Mouse (Mus musculus) cerebral cortex, adult 2 months (tissue): ENCODE results near the gene Tex9.

Experiments used
- WGBS: fragments of 180-500 bp; shearing (Covaris S2); methylation state at CpG from one replicate; pipeline ENCODE4 v1.1.7; 2018; 5-methylcytosine and 5-hydroxymethylcytosine counted together

Tex9 gene

GRCm38 (mm10) chr9:72468616-72469015 lies 23.4 kb downstream of the Tex9 start:
- WGBS = 84% methylated on average over 10 of the region's 10 CpGs

GRCm38 (mm10) chr9:72467551-72468407 lies 24.2 kb downstream of the Tex9 start:
- WGBS = 63% methylated on average over 11 of the region's 11 CpGs

DNA sequence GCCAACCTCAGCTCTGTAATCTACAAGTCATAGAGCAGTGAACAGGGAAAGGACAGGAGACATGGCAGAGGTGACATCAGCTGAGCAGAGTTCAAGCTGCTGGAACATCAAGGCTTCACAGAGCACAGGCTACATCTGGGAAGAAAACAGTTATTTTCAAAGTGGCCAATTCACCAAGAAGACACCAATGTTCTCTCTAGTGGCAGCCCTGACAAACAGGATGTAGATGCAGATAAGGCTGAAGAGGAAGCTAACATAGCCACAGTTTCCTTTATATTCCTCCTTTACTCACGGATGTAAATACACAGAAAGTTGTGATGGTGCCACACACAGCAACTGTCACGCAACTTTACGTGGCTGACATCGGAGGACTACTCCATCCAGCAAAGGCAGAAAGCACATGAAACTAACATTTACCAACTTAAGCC lies 26.2 kb downstream of the Tex9 start:
- 80% methylated on average over 4 of the region's 4 CpGs for WGBS

DNA sequence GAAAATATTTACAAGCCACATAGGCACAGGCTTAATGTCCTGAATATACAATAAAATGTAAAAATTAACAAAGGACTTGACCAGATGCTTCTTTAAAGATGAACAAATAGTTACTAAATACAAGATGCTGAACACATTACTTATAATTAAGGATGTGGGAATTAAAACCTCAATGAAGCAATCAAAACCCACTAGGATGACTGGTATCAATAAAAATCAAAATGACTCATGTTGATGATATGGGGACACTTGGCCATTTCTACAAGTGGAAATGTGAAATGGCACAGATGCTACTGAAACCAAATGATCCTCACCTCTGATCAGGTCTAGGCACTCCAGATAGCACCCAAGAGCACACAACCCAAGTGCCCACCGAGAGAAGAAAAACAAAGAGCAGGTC lies 27.2 kb downstream of the Tex9 start:
- WGBS = 92% methylated on average over 1 of the region's 1 CpGs

DNA sequence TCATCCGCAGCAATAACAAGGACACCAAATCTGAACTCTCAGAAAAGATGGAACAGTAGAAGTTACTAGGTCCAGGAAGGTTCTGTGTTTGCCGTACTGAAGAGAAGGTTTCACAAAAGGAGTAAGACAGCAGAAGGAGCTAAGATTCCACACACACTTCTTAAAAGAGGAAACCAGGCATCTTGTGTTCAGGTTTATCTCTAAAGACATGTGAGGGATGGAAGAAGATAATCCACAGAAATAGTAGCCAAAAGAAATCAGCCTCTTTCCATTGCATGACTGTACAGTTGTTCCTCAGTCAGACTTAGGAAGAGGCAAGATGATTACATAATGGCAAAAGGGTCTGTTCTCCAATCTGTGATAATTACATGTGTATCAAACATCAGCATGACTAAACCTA lies 29.6 kb downstream of the Tex9 start:
- WGBS = 96% methylated on average over 2 of the region's 2 CpGs

DNA sequence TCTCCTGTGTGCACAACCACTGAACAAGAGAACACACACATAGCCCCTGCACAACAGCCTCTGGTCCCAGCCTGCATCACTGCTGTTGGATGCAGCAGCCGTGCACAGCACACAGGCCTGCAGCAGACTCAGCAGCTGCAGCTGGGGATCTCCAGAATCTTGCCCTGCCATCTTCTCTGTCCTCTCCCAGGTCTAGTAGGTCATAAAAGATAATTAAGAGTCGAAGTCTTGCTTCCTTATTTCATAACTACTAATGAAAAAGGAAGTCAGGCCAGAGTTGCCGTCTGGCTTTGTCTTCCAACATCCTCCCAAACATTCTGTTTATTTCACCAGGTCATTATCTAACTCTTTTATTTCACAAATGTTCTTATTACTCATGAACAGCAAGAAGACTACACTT lies 31.2 kb downstream of the Tex9 start:
- WGBS = 85% methylated on average over 3 of the region's 3 CpGs

GRCm38 (mm10) chr9:72459703-72460102 lies 32.3 kb downstream of the Tex9 start:
- WGBS = 54% methylated on average over 3 of the region's 3 CpGs

DNA sequence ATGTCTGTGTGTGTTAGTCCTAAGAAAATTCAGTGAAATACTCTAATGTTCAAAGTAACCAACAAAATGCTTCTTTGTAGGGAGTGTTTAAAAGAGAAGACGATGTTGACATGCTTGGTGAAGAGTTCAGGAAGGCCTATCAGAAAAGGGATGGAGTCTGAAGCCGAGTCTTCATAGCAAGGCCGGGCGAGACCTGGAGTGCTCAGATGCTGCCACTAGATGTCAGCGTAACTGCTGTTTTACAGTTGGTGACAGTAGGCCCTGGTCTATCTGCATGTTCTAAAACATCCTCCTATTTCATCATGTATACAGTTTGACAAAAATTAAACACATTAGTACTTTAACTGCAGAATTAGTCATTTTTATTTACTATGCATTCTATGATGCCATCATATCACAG lies 33.8 kb downstream of the Tex9 start:
- WGBS = 18% methylated on average over 5 of the region's 5 CpGs

DNA sequence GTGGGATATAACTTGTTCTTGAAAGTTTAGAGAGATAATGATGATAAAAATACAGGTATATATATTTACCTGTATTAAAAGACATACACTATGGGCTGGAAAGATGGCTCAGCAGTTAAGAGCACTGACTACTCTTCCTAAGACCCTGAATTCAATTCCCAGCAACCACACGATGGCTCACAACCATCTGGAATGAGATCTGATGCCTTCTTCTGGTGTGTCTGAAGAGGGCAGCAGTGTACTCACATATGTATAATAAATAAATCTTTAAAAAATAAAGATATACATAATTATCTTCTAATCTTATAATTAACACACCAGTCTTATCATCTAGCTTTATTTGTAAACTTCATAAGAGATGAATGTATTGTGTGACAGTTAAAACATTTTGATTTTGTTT lies 35.6 kb downstream of the Tex9 start:
- WGBS = 39% methylated on average over 1 of the region's 1 CpGs

DNA sequence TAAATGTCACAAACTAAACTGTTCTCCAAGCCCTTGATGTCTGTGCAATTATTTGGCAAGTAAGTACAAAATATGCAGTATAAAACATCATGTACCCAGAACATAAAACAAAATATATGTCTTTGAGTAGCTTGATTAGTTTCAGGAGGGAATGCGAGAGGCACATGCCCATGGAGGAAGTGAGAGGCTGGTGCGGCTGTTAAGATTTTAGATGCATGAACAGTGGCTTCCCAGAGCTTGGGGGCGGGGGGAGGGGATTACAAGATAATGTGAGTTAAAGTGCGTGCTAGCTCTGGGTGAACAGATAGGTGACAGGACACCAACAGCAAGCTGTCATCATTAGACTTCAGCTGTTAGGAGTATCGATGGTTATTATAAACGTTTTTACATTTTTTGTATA lies 40.9 kb downstream of the Tex9 start:
- 95% methylated on average over 6 of the region's 6 CpGs for WGBS

DNA sequence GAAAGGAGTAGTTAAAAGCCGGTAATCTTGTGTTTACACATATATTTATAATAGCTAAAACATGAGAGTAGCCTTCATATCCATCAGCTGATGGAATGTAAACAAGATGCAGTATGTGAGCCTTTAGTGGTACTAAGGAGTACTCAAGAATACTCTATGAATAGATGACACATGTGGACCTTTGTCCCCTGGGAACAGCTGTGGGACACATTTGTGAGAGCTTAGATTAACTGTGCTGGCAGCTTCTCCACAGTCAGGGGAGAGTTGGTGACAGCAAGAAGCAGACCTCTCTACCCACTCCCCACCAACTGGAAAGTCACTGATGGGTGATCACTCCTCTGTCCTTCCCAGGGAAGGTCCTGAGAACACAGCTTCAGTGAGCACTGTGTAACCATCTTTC lies 41.6 kb downstream of the Tex9 start:
- 88% methylated on average over 1 of the region's 1 CpGs for WGBS

DNA sequence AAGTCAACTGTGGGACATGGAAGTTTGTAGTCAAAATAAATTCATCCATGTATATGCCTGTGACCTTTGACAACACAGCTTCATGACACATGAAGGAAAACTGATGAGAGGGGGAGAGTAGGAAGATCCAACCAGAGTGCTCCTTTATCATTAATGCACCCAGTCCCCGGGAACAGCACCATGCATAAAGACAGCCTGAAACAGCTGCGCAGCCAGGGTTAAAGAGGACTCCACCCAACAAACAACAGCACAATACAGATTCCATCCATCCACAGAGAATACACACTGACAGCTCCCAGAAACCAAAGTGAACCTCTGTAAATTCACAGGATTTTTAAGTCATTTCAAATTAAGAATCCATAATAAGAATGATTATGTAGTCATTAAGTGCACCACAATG lies 42.2 kb downstream of the Tex9 start:
- 82% methylated on average over 2 of the region's 2 CpGs for WGBS

GRCm38 (mm10) chr9:72449367-72449766 lies 42.6 kb downstream of the Tex9 start:
- 58% methylated on average over 7 of the region's 7 CpGs for WGBS

DNA sequence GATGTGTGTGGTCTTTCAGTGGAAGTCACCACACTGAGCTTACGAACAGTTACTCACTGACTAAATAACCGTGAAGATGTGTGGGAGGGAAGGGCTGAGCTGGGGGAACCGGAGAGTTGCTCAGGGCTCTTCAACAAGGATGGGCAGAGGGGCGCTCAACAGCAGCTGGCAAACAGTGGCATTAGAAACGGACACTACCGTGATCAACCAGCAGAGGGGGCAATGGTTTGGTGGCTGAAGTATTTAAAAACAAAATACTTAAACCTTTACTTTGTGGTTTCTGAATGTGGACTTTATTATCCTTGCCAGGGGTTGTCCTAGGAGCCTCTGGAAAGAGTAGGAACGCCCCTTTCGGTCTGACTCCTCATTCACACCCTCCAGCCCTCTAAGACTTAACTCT lies 44.0 kb downstream of the Tex9 start:
- 47% methylated on average over 8 of the region's 8 CpGs for WGBS

- WGBS = 92% methylated on average over 10 of the region's 10 CpGs
These were observed 49.9 kb downstream of the Tex9 start for GRCm38 (mm10) chr9:72441927-72442715.

DNA sequence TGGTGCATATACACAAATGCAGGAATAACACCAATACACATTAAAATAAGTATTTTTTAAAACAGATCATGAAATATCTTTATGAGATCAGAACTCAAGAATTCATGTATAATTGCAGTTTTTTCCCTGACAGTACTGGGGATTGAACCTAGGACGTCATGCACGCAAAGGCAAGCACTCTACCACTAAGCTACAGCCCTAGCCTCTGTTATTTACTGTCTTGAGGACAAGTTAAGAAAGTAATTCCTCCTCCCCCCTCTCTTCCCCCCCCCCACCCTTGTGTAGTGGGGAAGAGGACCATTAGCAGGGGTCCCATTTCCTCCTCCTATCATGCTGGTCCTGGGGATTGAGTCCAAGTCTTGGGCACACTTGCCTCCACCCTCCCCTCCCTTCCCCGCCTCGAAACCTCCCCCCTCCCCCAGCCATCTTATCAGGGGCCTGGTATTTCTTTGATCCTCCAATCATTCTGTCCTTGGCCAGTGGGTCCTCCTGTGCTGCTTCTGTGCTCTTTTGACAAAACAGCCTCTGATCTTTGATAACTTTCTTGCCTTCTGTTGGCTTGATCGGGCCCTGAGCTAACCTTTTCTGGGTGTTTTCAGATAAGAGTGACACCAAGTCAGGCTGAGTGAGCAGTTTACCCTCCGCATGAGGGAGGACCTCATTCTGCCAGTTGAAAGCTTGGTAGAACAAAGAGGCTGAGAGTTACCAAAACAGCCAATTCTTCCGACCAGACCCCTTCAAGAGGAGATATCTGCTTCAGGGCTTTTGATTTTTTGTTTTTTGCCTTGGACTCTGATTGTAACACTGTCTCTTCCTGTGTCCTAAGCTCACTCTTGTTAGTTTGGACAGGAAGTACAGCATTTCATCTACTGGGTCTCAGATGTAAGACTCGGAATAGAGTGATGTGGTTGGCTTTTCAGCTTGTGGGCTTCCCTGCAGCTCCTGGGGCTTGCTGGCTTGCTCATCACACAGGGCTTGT lies 50.8 kb downstream of the Tex9 start:
- WGBS = 89% methylated on average over 8 of the region's 8 CpGs

- 97% methylated on average over 4 of the region's 4 CpGs for WGBS
These were observed 51.7 kb downstream of the Tex9 start for GRCm38 (mm10) chr9:72440358-72440757.

DNA sequence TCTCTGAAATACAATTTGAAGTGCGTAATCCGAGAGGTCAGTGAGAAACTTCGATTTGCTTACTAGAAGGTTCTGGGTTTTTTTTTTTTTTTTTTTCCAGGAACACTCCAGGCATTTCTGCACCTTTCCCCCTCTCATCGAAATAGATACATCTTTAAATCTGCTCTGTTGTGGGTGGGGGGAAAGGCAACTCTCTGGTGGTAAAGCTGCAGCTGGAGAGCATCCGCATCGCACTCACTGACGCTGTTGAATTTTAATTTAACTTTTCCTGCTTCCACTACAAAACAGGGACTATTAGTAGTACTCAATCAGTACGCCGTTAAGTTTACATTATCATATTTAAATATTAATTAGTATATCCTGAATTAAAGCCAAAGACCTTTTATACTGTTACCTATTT lies 53.3 kb downstream of the Tex9 start:
- under 1% methylated on average over 9 of the region's 9 CpGs for WGBS

DNA sequence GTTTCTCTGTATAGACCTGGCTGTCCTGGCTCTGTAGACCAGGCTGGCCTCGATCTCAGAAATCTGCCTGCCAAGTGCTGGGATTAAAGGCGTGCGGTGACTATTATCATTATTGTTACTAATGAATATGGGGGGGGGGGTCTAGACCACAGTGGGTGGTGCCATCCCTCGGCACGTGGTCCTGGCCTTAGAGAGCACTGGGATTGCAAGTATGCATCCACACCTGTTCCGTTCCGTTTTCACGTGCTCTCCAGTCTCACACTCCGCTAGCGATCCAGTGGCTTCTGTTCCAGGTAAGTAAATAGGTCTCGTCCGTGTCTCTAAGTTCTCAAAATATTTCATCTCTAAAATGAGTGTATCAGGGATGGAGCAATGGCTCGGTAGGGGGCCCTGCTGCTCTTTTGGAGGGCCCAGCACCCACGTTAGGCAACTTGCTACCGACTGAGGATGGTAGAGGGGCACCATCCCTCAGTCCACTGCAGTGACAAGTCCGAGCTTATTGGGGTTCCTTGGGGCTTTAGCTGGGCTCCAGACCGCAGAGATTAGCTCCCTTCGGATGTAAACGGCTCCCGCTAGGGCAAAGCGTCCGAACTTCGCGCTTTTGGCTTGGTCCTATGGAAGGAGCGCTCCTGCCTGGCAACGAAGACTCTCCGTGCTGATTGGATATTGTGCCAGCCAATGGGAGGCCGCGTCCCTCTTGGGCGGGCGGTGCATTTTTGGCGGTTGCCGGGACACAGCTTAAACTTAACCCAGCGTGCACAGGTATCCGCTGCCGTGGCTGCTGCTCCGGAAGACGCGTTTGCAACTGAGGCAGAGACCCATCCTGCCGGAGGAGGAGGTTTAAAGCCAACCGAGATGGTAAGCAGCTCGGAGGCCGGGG lies 54.0 kb downstream of the Tex9 start, which contains the start of gene Mns1:
Gene Mns1, plus strand, starts transcription at position 190 of the 880 bp plus-strand sequence.
- WGBS = 1% methylated on average over 43 of the region's 43 CpGs

DNA sequence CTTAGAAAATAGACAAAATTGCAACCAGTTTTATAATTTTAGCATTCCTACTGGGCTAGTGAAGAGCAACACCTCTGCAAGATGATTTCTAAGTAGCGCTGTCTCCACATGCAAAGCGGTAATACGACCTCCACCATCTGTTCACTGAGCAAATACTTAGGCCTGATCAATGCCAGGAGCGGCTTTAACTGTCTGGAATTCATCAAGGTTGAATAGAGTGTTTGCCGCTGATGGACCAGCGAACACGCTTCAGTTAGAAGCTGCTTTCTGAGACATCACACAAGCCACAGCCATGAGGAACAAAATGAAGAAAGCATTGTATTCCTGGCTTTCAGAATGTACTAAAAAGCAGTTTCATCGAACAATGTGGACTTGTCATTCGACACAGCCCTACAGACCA lies 57.1 kb downstream of the Tex9 start:
- 65% methylated on average over 9 of the region's 9 CpGs for WGBS

DNA sequence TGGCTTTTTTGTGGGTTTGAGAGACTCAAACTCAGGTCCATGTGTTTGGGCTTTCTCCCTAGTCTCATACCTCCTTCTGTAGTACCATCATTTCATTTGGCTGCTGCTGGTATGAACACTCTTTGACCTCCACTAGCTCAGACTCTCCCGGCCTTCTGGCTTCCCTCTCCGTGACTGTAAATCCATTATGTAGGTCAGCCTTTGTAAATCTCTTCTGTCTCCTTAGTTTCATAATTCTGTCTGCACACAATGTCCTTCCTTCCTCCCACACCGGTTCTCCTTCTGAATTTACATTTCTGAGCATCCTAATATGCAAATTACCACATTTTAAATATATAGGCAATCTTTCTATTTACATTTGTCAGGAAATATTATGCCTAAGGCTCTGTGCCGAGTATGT lies 64.2 kb downstream of the Tex9 start:
- 40% methylated on average over 4 of the region's 4 CpGs for WGBS
